Mouse (Mus musculus) lung, postnatal 25 days (tissue): ENCODE data around the gene Acot6.

ENCODE experiments used
- DNase-seq: peaks from one replicate; pipeline ENCODE4 v3.0.0; 2022; ENCODE audit warnings: low spot score

Gene Acot6

DNA sequence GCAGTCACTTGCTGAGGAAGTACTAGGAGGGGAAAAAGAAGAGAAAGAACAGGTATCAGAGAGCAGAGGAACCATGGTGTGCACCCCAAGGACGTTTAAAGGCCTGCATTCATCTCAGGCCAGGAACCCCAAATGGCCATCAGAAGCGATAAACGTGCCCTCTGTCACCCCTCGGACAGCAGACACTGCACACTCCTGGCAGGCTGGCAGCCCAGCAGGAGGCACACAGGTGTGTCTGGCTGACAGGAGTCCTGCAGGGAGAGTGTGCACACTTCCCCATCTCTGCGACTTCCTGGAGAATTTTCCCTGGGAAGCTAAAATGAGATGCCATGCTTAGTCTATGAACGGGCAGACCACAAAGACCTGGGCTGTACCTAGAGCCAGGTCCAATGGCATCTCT lies 53.0 kb downstream of the Acot6 start:
- no peak for DNase-seq

DNA sequence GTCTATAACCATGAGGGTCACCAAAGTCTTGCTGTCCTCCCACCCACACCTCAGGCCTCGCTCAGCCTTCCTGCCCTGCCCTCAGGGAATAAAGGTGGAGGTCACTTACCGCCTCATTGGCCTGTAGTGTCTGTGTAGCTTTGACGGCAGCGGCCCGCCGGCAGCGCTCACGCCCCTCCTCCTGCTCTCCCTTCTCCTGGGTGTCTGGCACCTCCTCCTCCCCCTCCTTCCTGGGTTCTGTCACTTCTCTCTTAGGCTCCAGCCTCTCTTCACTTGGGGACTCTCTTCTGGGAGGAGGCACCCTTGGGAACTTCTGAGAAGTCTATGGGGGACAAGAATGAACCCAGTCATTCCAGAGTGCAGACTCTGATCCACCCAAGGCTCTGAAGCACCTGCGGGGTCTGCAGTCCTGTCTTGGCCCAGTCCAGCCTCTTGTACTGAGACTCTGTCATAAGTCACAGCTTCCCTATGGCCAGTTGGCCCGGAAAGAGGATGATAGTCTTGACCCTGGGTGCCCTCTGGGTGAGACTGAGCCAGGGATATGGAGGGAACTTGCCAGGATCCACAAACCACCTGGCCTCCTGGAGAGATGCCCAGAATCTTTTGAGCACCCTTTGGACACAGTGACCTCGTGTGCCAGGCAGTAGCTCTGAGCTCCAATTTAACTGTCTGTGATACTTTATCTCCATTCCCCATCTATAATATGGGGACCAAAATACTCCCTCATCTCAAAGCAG lies 54.5 kb downstream of the Acot6 start:
- DNase-seq: peak; percentile 78

DNA sequence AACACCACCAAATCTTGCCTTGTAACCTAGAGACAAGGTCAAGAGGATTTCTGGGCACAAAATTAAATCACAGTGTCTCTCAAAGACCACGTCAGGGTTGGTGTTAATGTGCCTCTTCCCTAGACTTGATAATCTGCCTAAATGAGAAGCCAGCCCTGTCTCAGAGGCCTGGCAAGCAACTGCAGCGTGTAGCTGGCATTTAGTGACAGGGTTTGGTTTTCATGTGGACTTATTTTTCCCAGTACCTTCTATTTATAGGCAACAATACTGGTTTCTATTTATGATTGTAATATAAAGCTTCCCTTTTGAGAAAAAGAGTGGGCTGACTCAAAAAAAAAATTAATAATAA lies 55.0 kb downstream of the Acot6 start:
- DNase-seq: no peak

DNA sequence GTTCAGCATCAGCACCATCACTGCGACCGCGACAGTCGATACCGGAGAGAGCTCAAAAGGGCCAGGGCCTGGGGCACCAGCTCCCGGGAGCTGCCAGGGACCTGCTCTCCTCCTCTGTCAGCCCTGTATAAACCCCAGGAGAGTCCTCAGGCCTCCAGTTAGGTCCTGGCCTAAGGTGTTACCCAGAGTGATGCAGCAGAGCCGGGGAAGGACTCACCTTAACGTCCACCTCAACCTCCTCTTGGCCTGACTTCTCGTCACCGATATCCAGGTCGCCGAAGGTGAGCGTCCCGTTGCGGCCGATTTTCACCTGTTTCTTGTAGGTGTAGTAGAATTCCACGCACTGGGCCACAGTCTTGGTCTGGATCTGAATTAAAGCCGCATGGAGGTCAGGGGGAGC lies 55.8 kb downstream of the Acot6 start:
- no peak for DNase-seq

DNA sequence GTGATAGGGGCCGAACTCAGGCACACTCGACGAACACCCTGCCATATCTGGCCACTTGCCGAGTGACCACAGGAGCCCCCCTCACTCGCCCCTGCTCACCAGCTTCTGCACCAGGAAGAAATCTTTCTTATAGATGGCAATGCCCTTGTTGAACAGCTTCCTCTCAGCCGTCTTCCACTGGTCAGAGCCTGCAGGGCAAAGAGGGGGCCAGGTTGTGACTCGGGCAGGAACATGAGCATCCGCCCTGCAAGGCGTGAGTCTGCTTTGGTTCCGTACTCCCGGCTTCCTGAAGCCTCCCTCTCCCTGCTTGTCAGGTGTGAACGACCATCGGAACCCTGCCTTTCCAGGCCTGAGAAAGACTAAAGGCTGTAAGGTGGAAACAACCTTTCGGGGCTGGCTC lies 57.7 kb downstream of the Acot6 start:
- no peak for DNase-seq

DNA sequence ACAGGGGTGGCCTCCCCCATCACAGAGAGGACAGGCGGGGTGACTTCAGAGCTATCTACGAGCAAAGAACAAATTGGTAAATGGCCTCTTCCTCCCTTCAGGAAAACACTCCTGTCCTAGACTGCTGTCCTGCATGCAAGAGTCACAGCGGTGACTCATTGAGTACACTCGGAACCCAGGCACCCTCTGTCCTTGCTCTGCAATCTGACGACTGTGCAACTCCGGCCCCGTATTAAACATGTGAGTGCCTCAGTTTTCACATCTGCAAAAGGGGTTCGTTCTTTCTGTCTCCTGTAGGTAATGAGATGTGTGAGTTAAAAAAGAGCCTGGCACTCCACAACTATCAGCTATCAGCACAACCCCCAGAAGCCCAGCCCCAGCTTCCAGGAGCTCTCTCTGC lies 60.0 kb downstream of the Acot6 start:
- DNase-seq: no peak
